Mouse (Mus musculus): Measurements from ENCODE around the gene Btbd3. TPM values are rescaled to one million over a fixed set of nuclear protein-coding genes. Genes with fewer than 3 reads are reported as not detected.

Gene Btbd3
- polyA plus RNA-seq, 1 experiment, result 26.1 TPM

GRCm38 (mm10) chr2:138431991-138432390 lies 175.6 kb downstream of the Btbd3 start:
- Histone ChIP-seq H3K4me3 (ENCODE audit: insufficient read depth, low read length) (no peak overlapping the region), H3K4me1 (ENCODE audit: control insufficient read depth, insufficient read depth, low read length) (no peaks in the 10 kb centered on the region), H3K27ac (ENCODE audit: insufficient read depth, low read length) (no peak overlapping the region)
- no peak for TF ChIP-seq CTCF (IDR thresholded peaks at IDR 0.05; ENCODE audit: borderline replicate concordance, insufficient read depth, low read length)
- no peak for TF ChIP-seq POLR2A (IDR thresholded peaks at IDR 0.05; ENCODE audit: low read depth, low read length)

- no peaks in the 10 kb centered on the region for H3K4me1 ChIP-seq (ENCODE audit: control insufficient read depth, insufficient read depth, low read length)
- no peak overlapping the region for H3K27ac ChIP-seq (ENCODE audit: insufficient read depth, low read length)
- TF ChIP-seq CTCF (IDR thresholded peaks at IDR 0.05; ENCODE audit: borderline replicate concordance, insufficient read depth, low read length) (no peak), POLR2A (IDR thresholded peaks at IDR 0.05; ENCODE audit: low read depth, low read length) (no peak)
- H3K4me3 ChIP-seq (ENCODE audit: insufficient read depth, low read length), result no peak overlapping the region
Measured at GRCm38 (mm10) chr2:138446466-138446865, 190.1 kb downstream of the Btbd3 start.

DNA sequence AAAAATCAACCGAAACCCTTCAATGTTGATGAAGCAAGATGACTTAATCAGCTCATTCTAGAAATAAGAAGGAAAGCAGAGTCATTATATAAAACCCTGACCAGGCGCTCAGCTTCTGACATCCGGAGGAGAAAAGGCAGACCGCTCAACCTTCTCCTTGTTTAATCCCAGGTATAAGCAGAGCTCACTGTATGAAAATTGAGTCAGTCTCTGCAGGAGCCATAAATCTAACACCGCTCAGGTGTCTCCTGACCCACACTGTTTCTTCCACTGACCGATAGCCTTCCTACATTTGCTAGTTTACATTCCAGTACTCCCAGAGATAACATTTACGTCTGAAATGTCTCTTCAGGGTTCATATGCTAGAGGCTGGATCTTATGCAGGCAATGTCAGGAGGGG lies 190.6 kb downstream of the Btbd3 start:
- Histone ChIP-seq H3K27ac (ENCODE audit: insufficient read depth, low read length) (no peak overlapping the region), H3K4me1 (ENCODE audit: control insufficient read depth, insufficient read depth, low read length) (no peaks in the 10 kb centered on the region), H3K4me3 (ENCODE audit: insufficient read depth, low read length) (no peak overlapping the region)
- no peak for TF ChIP-seq POLR2A (IDR thresholded peaks at IDR 0.05; ENCODE audit: low read depth, low read length)
- no peak for TF ChIP-seq CTCF (IDR thresholded peaks at IDR 0.05; ENCODE audit: borderline replicate concordance, insufficient read depth, low read length)

DNA sequence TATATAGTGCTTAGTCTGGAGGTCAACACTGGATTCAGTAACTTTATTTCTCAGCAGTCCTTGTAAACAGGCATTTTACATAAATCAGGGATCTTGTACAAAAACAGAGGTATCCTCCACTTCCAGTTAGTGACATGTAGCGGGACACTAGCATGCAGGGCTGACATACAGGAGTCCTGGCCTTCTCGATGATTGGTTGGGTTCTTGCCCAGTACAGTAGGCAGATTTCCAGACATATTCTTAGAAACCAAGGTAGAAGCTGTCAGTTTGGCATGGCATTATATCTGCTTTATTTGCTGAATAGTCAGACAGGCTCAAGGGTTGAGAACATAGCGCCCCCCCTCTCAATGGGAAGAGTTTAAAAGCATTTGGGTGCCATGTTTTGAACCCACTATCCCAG lies 191.3 kb downstream of the Btbd3 start:
- no peaks in the 10 kb centered on the region for H3K4me1 ChIP-seq (ENCODE audit: control insufficient read depth, insufficient read depth, low read length)
- no peak for TF ChIP-seq POLR2A (IDR thresholded peaks at IDR 0.05; ENCODE audit: low read depth, low read length)
- TF ChIP-seq CTCF (IDR thresholded peaks at IDR 0.05; ENCODE audit: borderline replicate concordance, insufficient read depth, low read length), result no peak
- H3K27ac ChIP-seq (ENCODE audit: insufficient read depth, low read length), result no peak overlapping the region
- no peak overlapping the region for H3K4me3 ChIP-seq (ENCODE audit: insufficient read depth, low read length)

DNA sequence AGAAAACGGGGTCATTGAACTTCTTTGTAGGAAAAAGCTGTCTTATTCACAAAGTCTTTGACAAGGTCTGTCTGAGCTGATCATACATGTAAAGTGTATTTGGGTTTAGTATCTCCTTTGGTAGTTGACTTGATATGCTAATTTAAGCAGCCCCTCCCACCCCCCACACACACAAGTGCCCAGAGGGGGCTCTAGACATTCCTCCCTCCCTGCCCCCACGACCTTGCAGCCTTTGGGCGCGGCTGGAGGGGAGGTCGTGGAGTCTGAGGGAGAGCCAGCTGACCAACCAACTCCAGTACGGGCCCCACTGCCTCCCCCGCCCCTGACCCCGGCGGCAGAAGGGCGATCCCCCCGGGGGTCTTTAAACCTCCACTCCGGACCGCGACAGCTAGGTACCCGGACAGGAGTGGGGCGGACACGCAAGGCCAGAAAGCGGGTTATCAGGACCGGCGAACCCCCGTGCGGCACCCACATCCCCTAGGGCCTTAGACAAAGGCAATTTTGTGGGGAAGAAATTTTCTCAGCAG lies 211.7 kb downstream of the Btbd3 start:
- TF ChIP-seq CTCF (IDR thresholded peaks at IDR 0.05; ENCODE audit: borderline replicate concordance, insufficient read depth, low read length) (no peak), POLR2A (IDR thresholded peaks at IDR 0.05; ENCODE audit: low read depth, low read length) (no peak)
- Histone ChIP-seq H3K27ac (ENCODE audit: insufficient read depth, low read length) (no peak overlapping the region), H3K4me3 (ENCODE audit: insufficient read depth, low read length) (no peak overlapping the region), H3K4me1 (ENCODE audit: control insufficient read depth, insufficient read depth, low read length) (no peaks in the 10 kb centered on the region)

- H3K27ac ChIP-seq (ENCODE audit: insufficient read depth, low read length), result no peak overlapping the region
- TF ChIP-seq POLR2A (IDR thresholded peaks at IDR 0.05; ENCODE audit: low read depth, low read length) (no peak), CTCF (IDR thresholded peaks at IDR 0.05; ENCODE audit: borderline replicate concordance, insufficient read depth, low read length) (no peak)
- H3K4me1 ChIP-seq (ENCODE audit: control insufficient read depth, insufficient read depth, low read length), result no peaks in the 10 kb centered on the region
- no peak overlapping the region for H3K4me3 ChIP-seq (ENCODE audit: insufficient read depth, low read length)
Measured at GRCm38 (mm10) chr2:138473407-138473806, 217.0 kb downstream of the Btbd3 start.

GRCm38 (mm10) chr2:138476486-138476885 lies 220.1 kb downstream of the Btbd3 start:
- H3K4me3 ChIP-seq (ENCODE audit: insufficient read depth, low read length), result no peak overlapping the region
- TF ChIP-seq POLR2A (IDR thresholded peaks at IDR 0.05; ENCODE audit: low read depth, low read length) (no peak), CTCF (IDR thresholded peaks at IDR 0.05; ENCODE audit: borderline replicate concordance, insufficient read depth, low read length) (no peak)
- no peaks in the 10 kb centered on the region for H3K4me1 ChIP-seq (ENCODE audit: control insufficient read depth, insufficient read depth, low read length)
- no peak overlapping the region for H3K27ac ChIP-seq (ENCODE audit: insufficient read depth, low read length)

- no peak for TF ChIP-seq CTCF (IDR thresholded peaks at IDR 0.05; ENCODE audit: borderline replicate concordance, insufficient read depth, low read length)
- no peak for TF ChIP-seq POLR2A (IDR thresholded peaks at IDR 0.05; ENCODE audit: low read depth, low read length)
- no peak overlapping the region for H3K27ac ChIP-seq (ENCODE audit: insufficient read depth, low read length)
- no peak overlapping the region for H3K4me3 ChIP-seq (ENCODE audit: insufficient read depth, low read length)
- H3K4me1 ChIP-seq (ENCODE audit: control insufficient read depth, insufficient read depth, low read length), result no peaks in the 10 kb centered on the region
Measured at GRCm38 (mm10) chr2:138477278-138477677, 220.9 kb downstream of the Btbd3 start.

GRCm38 (mm10) chr2:138482541-138482940 lies 226.2 kb downstream of the Btbd3 start:
- TF ChIP-seq CTCF (IDR thresholded peaks at IDR 0.05; ENCODE audit: borderline replicate concordance, insufficient read depth, low read length) (no peak), POLR2A (IDR thresholded peaks at IDR 0.05; ENCODE audit: low read depth, low read length) (no peak)
- Histone ChIP-seq H3K4me1 (ENCODE audit: control insufficient read depth, insufficient read depth, low read length) (no peaks in the 10 kb centered on the region), H3K4me3 (ENCODE audit: insufficient read depth, low read length) (no peak overlapping the region), H3K27ac (ENCODE audit: insufficient read depth, low read length) (no peak overlapping the region)

DNA sequence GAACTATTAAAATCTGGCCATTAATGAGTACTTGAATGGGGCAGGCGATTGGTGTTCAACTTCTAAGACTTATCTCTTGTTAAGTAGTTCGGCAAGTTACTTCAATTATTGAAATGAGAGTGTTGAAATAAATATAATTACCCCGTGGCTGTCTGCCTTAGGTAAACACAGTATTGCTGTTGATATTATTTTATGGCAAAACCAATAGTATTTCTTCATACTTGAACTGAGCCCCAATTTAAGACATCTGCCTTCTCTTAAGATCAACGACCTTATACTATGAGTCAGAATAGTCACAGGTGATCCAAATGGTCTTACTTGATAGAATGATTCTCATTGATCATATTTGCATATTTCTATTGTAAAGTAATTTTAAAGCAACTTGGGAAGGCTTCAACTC lies 228.5 kb downstream of the Btbd3 start:
- TF ChIP-seq POLR2A (IDR thresholded peaks at IDR 0.05; ENCODE audit: low read depth, low read length) (no peak), CTCF (IDR thresholded peaks at IDR 0.05; ENCODE audit: borderline replicate concordance, insufficient read depth, low read length) (no peak)
- no peaks in the 10 kb centered on the region; the same call in 1 of the 2 replicates for H3K4me1 ChIP-seq (ENCODE audit: control insufficient read depth, insufficient read depth, low read length)
- no peak overlapping the region for H3K27ac ChIP-seq (ENCODE audit: insufficient read depth, low read length)
- no peak overlapping the region for H3K4me3 ChIP-seq (ENCODE audit: insufficient read depth, low read length)
